Mouse (Mus musculus) liver, postnatal 0 days (tissue): ENCODE results near the gene Dsn1.

ENCODE experiments used
- CTCF ChIP-seq: sonication (generic); IDR thresholded peaks from 2 replicates; pipeline ENCODE4 v1.5.1; 2016; ENCODE audit warnings: antibody characterized with exemption, low read depth
- EP300 ChIP-seq: IDR thresholded peaks from 2 replicates; pipeline ENCODE4 v1.6.1; 2016; ENCODE audit warnings: antibody characterized with exemption, low read depth, mild to moderate bottlenecking

DNA sequence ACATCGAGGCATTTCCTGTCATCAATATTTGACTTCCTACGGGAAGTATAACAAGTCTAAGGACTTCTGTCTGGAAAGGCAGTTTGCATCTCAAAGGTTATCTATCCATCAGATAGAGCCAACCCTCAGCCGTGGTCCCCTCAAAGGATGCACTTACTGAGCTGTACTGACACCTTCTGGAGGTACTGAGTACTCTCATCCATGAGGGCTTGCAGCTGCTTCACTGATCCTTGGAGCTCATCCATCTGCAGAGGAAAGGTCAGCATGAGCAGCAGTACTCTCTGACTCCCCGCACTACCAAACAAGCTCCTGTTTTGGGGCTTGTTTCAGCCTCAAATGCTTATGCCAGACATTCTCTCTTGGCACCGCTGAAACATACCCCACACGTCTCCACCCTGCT, 10.4 kb downstream of the Dsn1 start:
- TF ChIP-seq CTCF (peak; percentile 76), EP300 (no peak)
